Mouse (Mus musculus) layer of hippocampus, postnatal 25 days (tissue): ENCODE measurements around the gene Susd6. TPM values are rescaled to one million over a fixed set of nuclear protein-coding genes. Genes with fewer than 3 reads are reported as not detected.

ENCODE experiments used
- DNase-seq, 2 experiments: peaks; one replicate each; pipeline ENCODE4 v3.0.0; 2022; ENCODE audit warnings: mixed read lengths in 2 of 2, low spot score in 1 of 2; ENCODE audit errors: extremely low spot score in 1 of 2
- total RNA-seq, 2 experiments: library from RNA; stranded (reverse); gene quantifications; 2 replicates each; pipeline ENCODE4 v1.2.3; 2021

Gene Susd6
- total RNA-seq, 2 experiments from 2014 or later, result 59.9 to 64.5 TPM

GRCm38 (mm10) chr12:80865175-80865574 is 74.9 kb downstream of the Susd6 start:
- no peak for DNase-seq

- DNase-seq, result no peak
Measured at GRCm38 (mm10) chr12:80866023-80866422, 75.7 kb downstream of the Susd6 start.

GRCm38 (mm10) chr12:80867083-80867482 is 76.8 kb downstream of the Susd6 start:
- DNase-seq, result no peak

- DNase-seq, result no peak
Measured at GRCm38 (mm10) chr12:80868401-80868800, 78.1 kb downstream of the Susd6 start.

- DNase-seq, result no peak
Measured at GRCm38 (mm10) chr12:80877215-80878092, 87.1 kb downstream of the Susd6 start.

GRCm38 (mm10) chr12:80878093-80878430 is 87.8 kb downstream of the Susd6 start:
- DNase-seq, result no peak

- no peak for DNase-seq
Measured at GRCm38 (mm10) chr12:80878653-80879052, 88.3 kb downstream of the Susd6 start.

- DNase-seq, result no peak
Measured at GRCm38 (mm10) chr12:80879267-80879666, 89.0 kb downstream of the Susd6 start.

- no peak for DNase-seq
Measured at GRCm38 (mm10) chr12:80881121-80881520, 90.8 kb downstream of the Susd6 start.

- DNase-seq, result no peak
Measured at GRCm38 (mm10) chr12:80883278-80883677, 93.0 kb downstream of the Susd6 start.

- no peak for DNase-seq
Measured at GRCm38 (mm10) chr12:80883881-80884280, 93.6 kb downstream of the Susd6 start.

- no peak for DNase-seq
Measured at GRCm38 (mm10) chr12:80885301-80886288, 95.3 kb downstream of the Susd6 start.

GRCm38 (mm10) chr12:80887036-80887435 is 96.7 kb downstream of the Susd6 start:
- no peak for DNase-seq

- DNase-seq, result no peak
Measured at GRCm38 (mm10) chr12:80889331-80889730, 99.0 kb downstream of the Susd6 start.

- DNase-seq, result no peak
Measured at GRCm38 (mm10) chr12:80891074-80891473, 100.8 kb downstream of the Susd6 start.

- DNase-seq, result no peak
Measured at GRCm38 (mm10) chr12:80893720-80894494, 103.6 kb downstream of the Susd6 start.

- DNase-seq, result peak; percentile 31 to 64
Measured at GRCm38 (mm10) chr12:80894973-80895570, 104.8 kb downstream of the Susd6 start.

GRCm38 (mm10) chr12:80909631-80910030 is 119.3 kb downstream of the Susd6 start:
- DNase-seq, result no peak

- DNase-seq, result no peak
Measured at GRCm38 (mm10) chr12:80917764-80918163, 127.5 kb downstream of the Susd6 start.

- no peak for DNase-seq
Measured at GRCm38 (mm10) chr12:80921301-80921700, 131.0 kb downstream of the Susd6 start.
